Mouse (Mus musculus): ENCODE results near the gene Gm12166. TPM values are rescaled to one million over a fixed set of nuclear protein-coding genes. Genes with fewer than 3 reads are reported as not detected.
"Not testable (repeated sequence)": the region's sequence is repeated elsewhere in the genome, so short reads cannot be mapped to it uniquely, and the experiment has no call there.

Gene Gm12166
- polyA plus RNA-seq (2015; fragmentation: Nextera tagmentation; extraction: Ambion mirVana) = 3.4 and 11.5 TPM in 2 replicates

DNA sequence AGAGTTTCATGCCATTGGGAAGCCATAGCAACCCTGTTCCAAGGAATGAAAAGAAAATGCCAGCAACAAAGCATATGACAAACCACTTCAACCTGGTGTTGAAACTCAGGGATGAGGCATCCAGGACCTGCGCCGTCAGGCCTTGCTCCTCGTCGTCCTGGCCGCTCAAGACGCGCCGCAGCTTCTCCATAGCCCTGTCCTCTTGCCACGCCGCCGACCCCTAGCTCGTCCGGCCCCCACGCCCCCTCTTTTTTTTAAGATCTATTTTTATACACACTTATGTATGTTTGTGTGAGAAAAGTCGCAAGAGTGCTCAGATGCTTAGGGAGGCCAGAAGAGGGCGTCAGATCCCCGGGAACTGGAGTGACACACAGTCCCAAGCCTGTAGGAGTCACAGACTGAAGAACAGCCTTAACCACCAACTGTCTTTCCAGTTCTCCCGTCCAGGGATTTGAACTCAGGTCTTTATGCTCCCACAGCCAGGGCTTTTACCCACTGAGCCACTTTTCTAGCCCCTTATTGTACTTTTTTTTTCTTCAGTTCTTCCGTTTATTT is at the start of gene Gm12166:
Gm12166 (minus strand) TSS at position 217 of the 555 bp plus-strand sequence.
- H3K36me3 ChIP-seq (ENCODE audit: insufficient read depth, low read length) = not testable (repeated sequence)
- WGBS = 41% methylated on average over 19 of the region's 19 CpGs
- H3K4me1 ChIP-seq (ENCODE audit: insufficient read depth, low read length) = peaks cover 25% of the 10 kb centered on the region; the same call in 1 of the 2 replicates

DNA sequence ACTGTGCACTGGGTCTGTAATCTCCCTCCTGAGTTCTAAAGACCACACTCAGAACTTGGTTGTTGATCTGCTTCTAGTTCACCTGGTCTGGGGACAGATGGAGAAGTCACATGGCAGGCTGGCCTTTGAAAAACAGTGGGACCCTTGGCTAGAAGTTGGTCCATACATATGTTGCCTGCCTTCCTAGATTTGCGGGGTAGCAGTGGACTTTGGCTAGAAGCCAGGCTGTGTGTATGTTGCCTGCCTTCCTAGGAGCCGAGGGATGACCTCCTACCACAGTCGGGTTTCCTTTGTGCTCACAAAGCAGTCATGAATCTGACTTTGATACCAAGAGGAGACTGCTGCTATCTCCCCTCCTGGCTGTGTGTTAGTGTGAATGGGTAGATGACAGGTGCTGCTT is 44.9 kb upstream of the Gm12166 start:
- WGBS = 59% methylated on average over 3 of the region's 3 CpGs
- no peak overlapping the region for H3K9ac ChIP-seq (replicated peaks; ENCODE audit: low read length)
- no peak overlapping the region for H3K27ac ChIP-seq (ENCODE audit: low read length)
- H3K27me3 ChIP-seq (ENCODE audit: insufficient read depth, low read length) = no peaks in the 10 kb centered on the region
- no peak for ATAC-seq (ENCODE audit: low FRiP score, low TSS enrichment)
- peaks cover 21% of the 10 kb centered on the region for H3K36me3 ChIP-seq (ENCODE audit: insufficient read depth, low read length)
- peaks cover 3% of the 10 kb centered on the region; the same call in 1 of the 2 replicates for H3K4me1 ChIP-seq (ENCODE audit: insufficient read depth, low read length)
- H3K9me3 ChIP-seq (ENCODE audit: low read length) = no peaks in the 10 kb centered on the region
- no peak overlapping the region for H3K4me2 ChIP-seq (replicated peaks; ENCODE audit: low read depth, low read length)
- no peak overlapping the region for H3K4me3 ChIP-seq (ENCODE audit: low read length)

More for the DNA sequence above, at the start of gene Gm12166:
- ATAC-seq (ENCODE audit: low FRiP score, low TSS enrichment) = 0 out of 2 replicates have a peak, but pooled peaks have one; percentile 20
- H3K9ac ChIP-seq (replicated peaks; ENCODE audit: low read length); H3K4me2 ChIP-seq (replicated peaks; ENCODE audit: low read depth, low read length); H3K4me3 ChIP-seq (ENCODE audit: low read length); H3K9me3 ChIP-seq (ENCODE audit: low read length); H3K27me3 ChIP-seq (ENCODE audit: insufficient read depth, low read length); H3K27ac ChIP-seq (ENCODE audit: low read length): not testable (repeated sequence)

DNA sequence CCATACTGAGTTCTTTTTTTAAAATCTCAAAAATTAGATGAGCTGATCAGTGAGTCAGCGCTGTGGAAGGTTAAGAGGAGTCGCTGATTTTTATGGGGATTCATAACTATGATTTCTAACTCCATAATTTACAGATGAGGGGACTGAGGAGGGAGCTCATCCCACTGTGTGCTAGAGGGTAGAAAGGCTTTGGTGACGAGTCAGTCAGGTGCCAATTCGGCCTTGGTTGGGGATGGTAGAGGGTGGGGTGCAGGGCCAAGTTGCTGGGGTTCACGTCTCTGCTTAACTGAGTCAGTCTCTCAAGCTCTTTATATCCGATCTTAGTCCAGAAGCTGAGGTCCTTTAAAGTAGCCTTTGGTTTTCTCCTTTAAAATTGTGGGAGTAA is 44.1 kb upstream of the Gm12166 start:
- Histone ChIP-seq H3K9me3 (ENCODE audit: low read length) (no peaks in the 10 kb centered on the region), H3K9ac (replicated peaks; ENCODE audit: low read length) (no peak overlapping the region), H3K27me3 (ENCODE audit: insufficient read depth, low read length) (no peaks in the 10 kb centered on the region), H3K4me1 (ENCODE audit: insufficient read depth, low read length) (peaks cover 6% of the 10 kb centered on the region), H3K4me2 (replicated peaks; ENCODE audit: low read depth, low read length) (no peak overlapping the region), H3K4me3 (ENCODE audit: low read length) (no peak overlapping the region), H3K27ac (ENCODE audit: low read length) (no peak overlapping the region), H3K36me3 (ENCODE audit: insufficient read depth, low read length) (peaks cover 21% of the 10 kb centered on the region)
- no peak for ATAC-seq (ENCODE audit: low FRiP score, low TSS enrichment)
- WGBS = 82% methylated on average over 6 of the region's 6 CpGs

DNA sequence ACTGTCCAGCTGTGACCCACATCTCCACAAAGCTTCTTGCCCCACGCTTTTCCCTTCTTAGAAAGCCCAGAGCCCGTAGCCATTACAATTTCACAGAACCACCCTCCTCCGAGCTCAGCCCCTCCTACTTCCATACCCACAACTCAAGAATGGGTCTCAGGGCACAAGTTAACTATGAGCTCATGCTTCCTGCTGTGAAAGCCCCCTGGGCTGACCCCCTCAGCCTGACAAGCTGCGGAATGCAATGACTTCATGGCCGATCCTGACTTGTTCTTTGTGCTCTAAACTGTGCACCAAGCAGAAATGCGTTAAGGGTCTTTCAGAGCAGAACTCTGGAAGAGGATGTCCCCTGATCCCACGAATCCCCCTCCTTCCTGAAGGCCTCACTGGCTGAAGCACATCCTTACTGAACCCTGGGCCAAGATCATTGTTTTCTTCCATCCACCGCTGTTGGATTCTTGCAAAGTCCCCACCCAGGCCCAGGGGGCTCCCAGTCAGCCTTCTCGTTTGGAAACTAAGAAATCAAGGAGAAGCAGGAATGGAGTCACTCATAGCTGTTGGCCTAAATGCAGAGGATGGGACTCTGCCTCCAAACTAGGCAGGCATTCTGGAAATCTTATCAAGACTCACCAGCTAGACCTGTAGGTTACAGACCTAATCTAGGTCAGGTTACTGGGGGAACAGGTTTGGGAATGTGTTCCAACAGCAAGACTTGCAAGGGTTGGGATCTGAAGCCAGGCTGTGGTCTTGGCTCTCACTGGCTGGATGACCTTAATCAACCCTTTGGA is 43.5 kb upstream of the Gm12166 start:
- no peak overlapping the region for H3K4me3 ChIP-seq (ENCODE audit: low read length)
- 64% methylated on average over 9 of the region's 9 CpGs for WGBS
- no peaks in the 10 kb centered on the region for H3K9me3 ChIP-seq (ENCODE audit: low read length)
- H3K27ac ChIP-seq (ENCODE audit: low read length) = peak overlapping the region; percentile 36; the same call in 1 of the 2 replicates
- ATAC-seq (ENCODE audit: low FRiP score, low TSS enrichment) = no peak
- H3K36me3 ChIP-seq (ENCODE audit: insufficient read depth, low read length) = peaks cover 15% of the 10 kb centered on the region
- H3K4me2 ChIP-seq (replicated peaks; ENCODE audit: low read depth, low read length) = no peak overlapping the region
- H3K4me1 ChIP-seq (ENCODE audit: insufficient read depth, low read length) = peaks cover 8% of the 10 kb centered on the region
- no peaks in the 10 kb centered on the region for H3K27me3 ChIP-seq (ENCODE audit: insufficient read depth, low read length)
- H3K9ac ChIP-seq (replicated peaks; ENCODE audit: low read length) = no peak overlapping the region

DNA sequence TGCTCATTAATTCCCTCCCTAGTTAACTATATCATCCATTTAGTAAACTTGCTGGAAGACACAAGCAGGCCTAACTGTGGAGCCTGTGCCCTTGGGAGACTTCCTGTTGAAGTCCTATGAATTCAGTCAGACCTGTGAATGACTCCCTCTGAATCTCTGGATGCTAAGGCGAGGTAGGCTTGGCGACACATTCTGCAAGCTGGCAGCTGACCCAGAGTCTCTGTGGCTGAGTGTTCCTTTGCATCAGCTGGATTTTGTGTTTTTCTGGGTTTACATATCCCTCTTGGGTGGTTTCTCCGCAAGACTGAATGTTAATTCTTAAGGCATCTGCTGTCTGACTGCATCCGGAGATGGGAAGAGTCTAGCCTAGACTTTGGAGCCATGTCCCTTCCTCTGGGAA is 40.0 kb upstream of the Gm12166 start:
- H3K4me1 ChIP-seq (ENCODE audit: insufficient read depth, low read length) = peaks cover 23% of the 10 kb centered on the region
- no peaks in the 10 kb centered on the region for H3K27me3 ChIP-seq (ENCODE audit: insufficient read depth, low read length)
- no peak overlapping the region for H3K9ac ChIP-seq (replicated peaks; ENCODE audit: low read length)
- 91% methylated on average over 4 of the region's 4 CpGs for WGBS
- no peaks in the 10 kb centered on the region; the same call in 1 of the 2 replicates for H3K36me3 ChIP-seq (ENCODE audit: insufficient read depth, low read length)
- ATAC-seq (ENCODE audit: low FRiP score, low TSS enrichment) = no peak
- no peak overlapping the region for H3K4me3 ChIP-seq (ENCODE audit: low read length)
- no peak overlapping the region for H3K27ac ChIP-seq (ENCODE audit: low read length)
- no peaks in the 10 kb centered on the region for H3K9me3 ChIP-seq (ENCODE audit: low read length)
- no peak overlapping the region for H3K4me2 ChIP-seq (replicated peaks; ENCODE audit: low read depth, low read length)

DNA sequence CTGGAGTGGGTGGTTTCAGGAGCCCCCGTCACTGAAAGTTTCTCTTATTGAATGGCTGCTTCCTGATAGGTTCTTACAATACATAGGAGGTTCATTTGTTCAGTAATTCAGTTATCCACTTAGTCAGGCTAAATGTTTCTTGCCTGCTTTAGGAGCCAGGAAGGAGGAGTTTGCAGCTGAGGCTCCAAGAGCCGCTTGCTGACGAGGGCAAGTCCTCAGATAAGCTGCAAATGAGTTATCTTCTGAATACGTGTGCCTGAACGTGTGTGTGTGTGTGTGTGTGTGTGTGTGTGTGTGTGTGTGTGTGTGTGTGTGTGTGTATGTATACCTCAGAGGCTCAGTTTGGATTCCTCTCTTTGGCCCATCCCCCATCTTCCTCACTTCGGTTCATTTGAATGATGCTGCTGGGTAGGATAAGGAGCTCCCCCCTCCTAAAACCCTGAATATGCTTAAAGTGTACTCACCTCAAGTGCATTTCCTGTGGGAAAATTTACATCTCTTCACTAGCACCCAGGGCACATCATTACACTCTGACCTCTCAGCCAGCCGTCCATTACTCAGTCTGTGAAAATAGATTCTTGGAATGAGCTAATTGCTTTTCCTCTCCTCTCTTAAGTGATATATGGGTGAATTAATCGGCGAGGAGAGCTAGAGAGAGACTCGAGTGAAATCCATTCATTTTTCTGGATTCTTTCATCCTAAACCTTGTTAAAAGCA is 39.0 kb upstream of the Gm12166 start:
- Histone ChIP-seq H3K9me3 (ENCODE audit: low read length) (no peaks in the 10 kb centered on the region), H3K4me3 (ENCODE audit: low read length) (no peak overlapping the region), H3K36me3 (ENCODE audit: insufficient read depth, low read length) (no peaks in the 10 kb centered on the region; the same call in 1 of the 2 replicates), H3K27me3 (ENCODE audit: insufficient read depth, low read length) (no peaks in the 10 kb centered on the region), H3K27ac (ENCODE audit: low read length) (peak overlapping the region; percentile 67; the same call in 1 of the 2 replicates), H3K4me1 (ENCODE audit: insufficient read depth, low read length) (peaks cover 23% of the 10 kb centered on the region), H3K4me2 (replicated peaks; ENCODE audit: low read depth, low read length) (no peak overlapping the region), H3K9ac (replicated peaks; ENCODE audit: low read length) (no peak overlapping the region)
- no peak for ATAC-seq (ENCODE audit: low FRiP score, low TSS enrichment)
- WGBS = 24% methylated on average over 10 of the region's 10 CpGs

DNA sequence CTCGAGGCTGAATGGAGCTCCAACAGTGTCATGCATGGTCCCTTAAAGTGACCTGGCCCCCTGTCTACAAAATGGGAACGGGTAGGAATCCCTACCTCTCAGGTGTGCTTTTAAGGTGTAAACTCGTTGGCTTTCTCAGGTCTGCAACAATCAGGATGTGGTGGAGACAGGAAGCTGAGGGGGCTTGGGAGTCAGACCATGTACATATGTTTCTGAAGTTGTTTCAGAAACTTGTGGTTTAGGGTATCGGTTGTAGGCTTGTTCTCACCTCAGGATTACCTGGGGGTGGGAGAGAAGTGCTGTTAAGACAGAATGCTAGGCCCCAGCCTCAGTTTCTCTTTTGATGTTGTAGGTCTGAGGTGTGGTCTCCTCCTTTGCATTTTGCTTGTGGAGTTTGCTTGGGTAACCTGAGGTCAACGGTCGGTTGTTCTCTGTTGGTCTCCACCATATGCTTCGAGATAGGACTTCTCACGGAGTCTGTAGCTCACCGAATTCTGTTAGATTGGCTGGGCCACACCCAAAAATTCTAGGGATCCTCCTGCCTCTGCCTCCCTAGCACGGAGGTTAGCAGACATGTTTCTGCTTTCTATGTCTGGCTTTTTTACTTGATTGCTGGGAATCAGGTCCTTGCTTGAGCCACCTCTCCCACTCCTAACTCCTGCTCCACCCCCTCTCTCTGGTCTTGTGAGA is 38.1 kb upstream of the Gm12166 start:
- Histone ChIP-seq H3K9ac (replicated peaks; ENCODE audit: low read length) (no peak overlapping the region), H3K36me3 (ENCODE audit: insufficient read depth, low read length) (no peaks in the 10 kb centered on the region; the same call in 1 of the 2 replicates), H3K4me3 (ENCODE audit: low read length) (no peak overlapping the region), H3K27me3 (ENCODE audit: insufficient read depth, low read length) (no peaks in the 10 kb centered on the region), H3K4me2 (replicated peaks; ENCODE audit: low read depth, low read length) (no peak overlapping the region), H3K27ac (ENCODE audit: low read length) (peak overlapping the region; percentile 67; the same call in 1 of the 2 replicates), H3K4me1 (ENCODE audit: insufficient read depth, low read length) (peaks cover 21% of the 10 kb centered on the region), H3K9me3 (ENCODE audit: low read length) (no peaks in the 10 kb centered on the region)
- 93% methylated on average over 10 of the region's 10 CpGs for WGBS
- no peak for ATAC-seq (ENCODE audit: low FRiP score, low TSS enrichment)

DNA sequence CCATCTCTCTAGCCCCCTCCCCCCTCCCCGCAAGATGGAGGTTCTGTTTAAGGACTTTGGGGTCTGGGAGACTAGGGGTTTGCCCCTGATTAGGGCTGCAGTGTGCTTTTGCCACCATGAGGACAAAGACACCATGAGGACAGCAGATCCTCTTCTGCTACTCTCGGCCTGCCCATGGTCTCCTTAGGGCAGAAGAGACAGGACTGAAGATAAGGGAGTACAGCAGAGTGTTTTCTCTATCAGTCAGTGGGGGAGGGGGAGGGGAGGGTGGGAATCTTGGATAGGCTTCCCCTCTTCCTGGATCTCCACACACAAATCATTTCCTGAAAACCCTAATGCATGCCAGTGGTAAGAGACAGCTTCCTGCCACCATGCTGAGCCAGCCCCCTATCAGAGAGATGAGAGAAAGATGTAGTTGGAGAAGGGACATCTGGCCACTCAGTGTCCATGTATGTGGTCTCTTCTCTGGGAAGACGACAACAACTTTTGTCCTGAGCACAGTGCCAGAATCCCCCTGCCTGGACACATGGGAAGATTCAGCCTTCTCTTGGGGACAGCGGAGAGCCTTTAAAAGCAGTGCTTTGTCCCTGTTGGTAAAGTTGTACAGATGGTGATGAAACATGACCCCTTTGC is 37.1 kb upstream of the Gm12166 start:
- 51% methylated on average over 4 of the region's 4 CpGs for WGBS
- H3K27me3 ChIP-seq (ENCODE audit: insufficient read depth, low read length) = no peaks in the 10 kb centered on the region
- H3K4me1 ChIP-seq (ENCODE audit: insufficient read depth, low read length) = peaks cover 27% of the 10 kb centered on the region
- no peak overlapping the region for H3K4me2 ChIP-seq (replicated peaks; ENCODE audit: low read depth, low read length)
- H3K36me3 ChIP-seq (ENCODE audit: insufficient read depth, low read length) = no peaks in the 10 kb centered on the region
- H3K4me3 ChIP-seq (ENCODE audit: low read length) = no peak overlapping the region
- no peak overlapping the region for H3K9ac ChIP-seq (replicated peaks; ENCODE audit: low read length)
- H3K27ac ChIP-seq (ENCODE audit: low read length) = peak overlapping the region; percentile 67; the same call in 1 of the 2 replicates
- no peaks in the 10 kb centered on the region for H3K9me3 ChIP-seq (ENCODE audit: low read length)
- ATAC-seq (ENCODE audit: low FRiP score, low TSS enrichment) = peak; percentile 83

DNA sequence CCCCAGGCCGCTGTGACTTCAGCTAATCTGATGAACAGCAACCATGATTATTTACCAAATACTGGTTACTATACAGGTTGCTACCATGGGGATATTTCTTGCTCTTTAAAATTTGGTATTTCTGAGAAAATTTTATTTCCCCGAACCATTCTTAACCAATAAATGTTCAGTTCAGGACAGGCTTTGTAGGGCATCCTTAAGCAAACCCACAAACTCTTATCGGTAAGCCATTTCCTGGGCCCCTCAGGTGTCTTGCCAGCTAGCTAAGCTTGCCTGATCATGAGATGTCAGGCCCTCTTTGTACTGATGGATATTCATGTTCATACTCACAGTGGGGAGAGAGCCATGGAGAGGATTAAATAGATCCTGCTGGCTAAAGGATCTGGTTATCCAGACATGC is 34.3 kb upstream of the Gm12166 start:
- Histone ChIP-seq H3K4me1 (ENCODE audit: insufficient read depth, low read length) (peaks cover 28% of the 10 kb centered on the region), H3K27ac (ENCODE audit: low read length) (no peak overlapping the region)
- WGBS = 94% methylated on average over 3 of the region's 3 CpGs

More for the DNA sequence above, 34.3 kb upstream of the Gm12166 start:
- H3K27me3 ChIP-seq (ENCODE audit: insufficient read depth, low read length) = no peaks in the 10 kb centered on the region
- no peaks in the 10 kb centered on the region for H3K36me3 ChIP-seq (ENCODE audit: insufficient read depth, low read length)
- no peak overlapping the region for H3K4me3 ChIP-seq (ENCODE audit: low read length)
- no peak for ATAC-seq (ENCODE audit: low FRiP score, low TSS enrichment)
- H3K9ac ChIP-seq (replicated peaks; ENCODE audit: low read length) = no peak overlapping the region
- H3K9me3 ChIP-seq (ENCODE audit: low read length) = no peaks in the 10 kb centered on the region
- H3K4me2 ChIP-seq (replicated peaks; ENCODE audit: low read depth, low read length) = no peak overlapping the region
